Mouse (Mus musculus) leukemia stem cell, adult 10-12 weeks (primary cell): Measurements from ENCODE around the gene Plekhg6. TPM values are rescaled to one million over a fixed set of nuclear protein-coding genes. Genes with fewer than 3 reads are reported as not detected.

Experiments
- polyA plus RNA-seq: library from polyadenylated mRNA; stranded (reverse); fragments of >175 nt; gene quantifications from 2 replicates; pipeline ENCODE4 v1.2.3, GENCODE M21; 2012; ENCODE audit warnings: low replicate concordance

Gene Plekhg6
- polyA plus RNA-seq: not detected in 2 replicates

GRCm38 (mm10) chr6:125380372-125381360 is at the start of gene Plekhg6:
TSS of gene Plekhg6 (minus strand) at chr6:125380793.

DNA sequence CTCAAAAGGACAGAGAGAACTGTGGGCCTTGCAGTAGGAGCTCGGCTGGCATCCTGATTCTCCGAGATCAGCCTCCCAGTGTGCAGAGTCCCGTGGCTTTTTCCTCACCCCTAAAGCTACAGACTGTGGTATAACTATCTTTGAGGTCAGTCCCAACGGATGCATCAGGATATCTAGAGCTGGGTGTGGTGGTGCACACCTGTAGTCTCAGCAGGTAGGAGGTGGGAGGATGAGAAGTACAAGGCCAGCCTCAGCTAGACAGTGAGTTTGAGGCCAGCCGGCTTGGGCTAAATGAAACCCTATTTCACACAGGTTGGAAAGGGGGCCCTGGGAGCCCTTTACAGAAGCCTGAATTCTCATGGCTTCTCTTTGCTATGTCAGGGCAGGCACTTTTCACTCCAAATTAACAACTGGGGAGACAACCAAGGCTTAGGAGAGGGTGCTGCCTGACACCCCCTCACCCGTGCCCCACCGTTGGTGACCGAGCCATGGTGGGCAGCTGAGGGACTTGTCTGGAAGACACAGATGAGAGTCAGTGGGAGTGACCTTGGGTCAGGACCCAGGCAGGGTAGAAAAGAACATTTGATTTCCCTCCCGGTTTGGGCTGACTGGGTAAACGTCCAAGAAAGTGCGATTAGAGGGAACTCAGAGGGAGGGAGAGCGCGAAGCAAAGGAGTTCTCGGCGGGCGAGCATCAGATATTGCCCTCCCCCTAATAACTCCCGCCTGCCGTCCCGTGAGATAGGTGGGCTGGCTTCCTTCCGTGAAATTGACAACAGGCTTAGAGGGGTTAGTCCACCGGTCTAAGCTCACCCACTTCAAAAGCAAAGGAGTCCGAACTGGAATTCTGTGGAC is 31.6 kb downstream of the Plekhg6 start, which contains the start of gene Tnfrsf1a:
Gene Tnfrsf1a (plus strand): TSS at position 642 of the 854 bp plus-strand sequence.

DNA sequence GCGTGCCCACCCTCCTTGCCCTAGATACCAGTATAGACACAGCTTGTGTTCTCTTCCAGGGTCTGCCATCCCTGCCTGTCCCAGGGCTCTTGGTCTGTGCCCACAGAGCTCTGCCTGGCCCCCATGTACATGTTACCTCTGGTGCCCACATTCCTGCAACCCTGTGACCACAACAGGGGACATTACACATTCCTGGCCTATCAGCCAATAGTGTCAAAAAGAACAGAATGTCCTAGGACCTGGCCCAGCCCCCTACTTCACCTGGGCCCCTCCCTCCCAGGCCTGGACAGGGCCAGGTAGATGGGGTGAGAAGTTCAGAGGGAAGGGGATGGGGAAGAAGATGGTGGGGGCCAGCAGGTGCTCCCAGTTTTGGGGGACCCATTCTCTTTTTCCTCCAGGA is 60.3 kb downstream of the Plekhg6 start, which contains the start of gene Scnn1a:
Gene Scnn1a (plus strand): TSS at position 337 of the 400 bp plus-strand sequence.

GRCm38 (mm10) chr6:125313546-125314230 is 66.9 kb downstream of the Plekhg6 start, which contains the start of gene Ltbr:
TSS of gene Ltbr (minus strand) at chr6:125313885.

Other genes with a start within 250 kb of the Plekhg6 start
- gene Nop2, start 248.9 kb downstream of the Plekhg6 start, polyA plus RNA-seq: 22.6 and 92.7 TPM in 2 replicates
- 34.4 and 64.4 TPM in 2 replicates for gene Iffo1, start 235.6 kb downstream of the Plekhg6 start, polyA plus RNA-seq
- gene Gapdh, start 214.3 kb downstream of the Plekhg6 start, polyA plus RNA-seq: 448 and 5,359 TPM in 2 replicates
- gene Ncapd2, start 189.1 kb downstream of the Plekhg6 start, polyA plus RNA-seq: 140 and 215 TPM in 2 replicates
- gene Mrpl51, start 189.0 kb downstream of the Plekhg6 start, polyA plus RNA-seq: 134 and 154 TPM in 2 replicates
- 2.6 and 5.7 TPM in 2 replicates for gene Vamp1, start 165.2 kb downstream of the Plekhg6 start, polyA plus RNA-seq
- gene Tapbpl, start 148.9 kb downstream of the Plekhg6 start, polyA plus RNA-seq: 7.8 and 8.7 TPM in 2 replicates
- gene Cd27, start 143.8 kb downstream of the Plekhg6 start, polyA plus RNA-seq: 4.1 and 13.9 TPM in 2 replicates
- gene Tuba3a, start 94.8 kb downstream of the Plekhg6 start, polyA plus RNA-seq: not detected in 2 replicates
- gene Ltbr, start 66.9 kb downstream of the Plekhg6 start, polyA plus RNA-seq: 20.1 and 24.4 TPM in 2 replicates
- gene Scnn1a, start 60.1 kb downstream of the Plekhg6 start, polyA plus RNA-seq: 1.5 and 4.0 TPM in 2 replicates
- 25.3 and 103 TPM in 2 replicates for gene Tnfrsf1a, start 31.4 kb downstream of the Plekhg6 start, polyA plus RNA-seq
- 0.20 and 0.71 TPM in 2 replicates for gene Cd9, start 114.0 kb upstream of the Plekhg6 start, polyA plus RNA-seq
- 0.39 and 3.2 TPM in 2 replicates for gene Vwf, start 166.0 kb upstream of the Plekhg6 start, polyA plus RNA-seq